Mouse (Mus musculus) Muller cell, postnatal 12 days (primary cell): ENCODE data around the gene Csrp1.

Experiments used
- DNase-seq: peaks from one replicate; pipeline ENCODE4 v3.0.0-alpha.2; 2015; ENCODE audit errors: inconsistent ontology term

Csrp1 gene

DNA sequence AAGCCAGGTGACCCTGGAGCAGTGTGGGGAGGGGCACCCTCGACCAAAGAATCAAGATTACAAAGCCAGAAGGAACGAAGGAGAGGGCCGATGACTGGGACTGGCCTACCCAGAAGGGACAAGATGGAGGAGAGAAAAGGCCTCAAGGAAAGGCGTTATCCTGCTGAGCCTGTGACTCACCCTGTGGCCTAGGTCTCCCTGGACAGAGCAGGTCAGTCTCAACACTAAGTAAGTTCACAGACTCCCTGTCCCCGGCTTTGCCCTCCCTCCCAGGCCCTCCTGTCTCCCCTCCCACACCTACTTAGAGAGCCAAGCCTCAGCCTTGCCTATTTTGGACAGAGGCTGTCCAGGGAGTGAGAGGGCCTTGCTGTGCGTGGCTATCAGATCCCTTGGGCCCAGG, at the start of gene Csrp1:
TSS of gene Csrp1 (plus strand) at position 79 of the 400 bp plus-strand sequence.
- DNase-seq = no peak

DNA sequence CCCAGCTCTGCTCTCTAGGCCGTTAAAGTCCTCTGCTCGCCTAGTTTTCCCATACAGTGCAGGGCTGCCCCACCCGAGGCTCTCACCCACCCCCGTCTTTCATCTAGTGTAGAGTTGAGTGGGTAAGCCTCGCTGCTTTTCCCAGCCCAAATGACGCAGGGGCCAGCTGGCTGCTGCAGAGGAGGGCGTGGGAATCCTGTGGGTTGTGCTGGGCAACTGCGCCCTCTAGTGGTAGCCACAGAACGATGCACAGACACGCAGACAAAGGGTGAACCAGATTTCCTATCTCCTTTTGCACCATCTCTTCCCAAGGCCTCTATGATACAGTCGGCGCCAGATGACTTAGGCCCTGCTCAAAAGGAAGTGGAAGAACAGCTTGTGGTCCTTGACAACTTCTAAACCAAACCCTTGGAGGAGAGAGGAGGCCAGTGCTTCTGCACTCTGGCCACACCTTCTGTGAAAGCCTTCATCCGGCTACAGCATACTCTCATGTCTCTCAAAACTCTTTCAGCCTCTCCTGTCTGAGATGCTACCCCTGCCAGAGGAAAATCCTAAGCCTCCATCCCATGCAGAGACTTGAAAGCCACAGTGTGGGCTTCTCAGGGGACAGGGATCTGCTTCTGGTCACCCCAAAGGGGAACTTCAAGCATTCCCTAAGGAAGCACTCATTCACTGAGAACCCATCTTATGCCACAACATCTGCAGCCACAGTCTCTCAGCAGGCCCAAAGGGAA, 49.3 kb upstream of the Csrp1 start:
- DNase-seq = peak; percentile 83

DNA sequence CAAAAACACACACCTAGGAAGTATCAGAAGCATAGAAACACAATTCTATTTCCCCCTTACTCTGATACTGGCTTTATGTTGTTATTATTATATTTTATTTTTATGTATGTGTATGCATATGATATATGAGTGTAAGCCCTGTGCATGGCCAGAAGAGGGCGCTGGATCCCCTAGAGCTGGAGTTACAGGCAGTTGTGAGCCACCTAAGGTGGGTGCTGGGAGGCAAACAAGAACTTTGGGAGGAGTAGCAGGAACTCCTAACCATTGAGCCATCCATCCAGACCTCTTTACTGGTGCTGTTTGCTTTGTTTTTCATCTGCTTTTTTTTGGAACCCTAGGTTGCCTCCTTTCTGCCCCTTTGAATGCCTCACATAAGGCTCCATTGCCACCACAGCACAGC, 48.5 kb upstream of the Csrp1 start:
- DNase-seq = no peak

DNA sequence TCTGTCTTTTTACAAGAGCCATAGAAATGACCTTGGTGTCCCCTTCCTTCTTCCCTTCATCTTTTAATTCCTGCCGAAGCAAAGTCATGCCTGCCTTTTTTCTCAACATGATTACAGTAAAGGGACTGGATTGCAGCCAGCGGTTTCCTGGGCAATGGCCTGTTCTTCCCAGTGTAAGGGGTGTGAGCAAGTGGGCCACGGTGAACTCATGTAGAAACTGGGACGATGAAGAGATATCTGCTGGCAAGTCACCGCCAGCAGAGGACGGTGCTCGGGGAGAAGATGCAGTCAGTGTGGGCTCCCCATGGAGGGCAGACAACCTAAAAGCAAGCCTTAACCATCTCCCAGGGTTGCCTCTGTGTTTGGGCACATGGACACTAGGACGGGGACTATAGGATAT, 47.9 kb upstream of the Csrp1 start:
- no peak for DNase-seq

DNA sequence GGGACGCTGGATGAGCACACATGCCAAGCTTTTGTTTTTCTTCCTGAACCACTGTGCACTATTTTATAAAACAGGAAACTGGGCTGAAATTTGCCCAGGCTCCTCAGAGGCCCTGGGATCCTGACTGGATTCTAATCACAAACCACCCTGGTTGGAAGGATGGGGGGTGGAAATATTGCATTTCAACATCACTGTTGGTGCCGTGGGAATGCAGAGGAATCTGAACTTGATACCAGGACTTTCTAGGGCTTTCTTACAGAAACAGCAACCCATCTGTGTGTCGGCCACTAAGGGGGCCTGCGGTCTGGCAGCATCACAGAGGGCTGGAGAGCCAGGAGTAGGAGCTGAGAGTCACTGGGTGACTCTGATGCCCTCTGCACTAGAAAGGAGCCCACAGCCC, 47.5 kb upstream of the Csrp1 start:
- DNase-seq = no peak

DNA sequence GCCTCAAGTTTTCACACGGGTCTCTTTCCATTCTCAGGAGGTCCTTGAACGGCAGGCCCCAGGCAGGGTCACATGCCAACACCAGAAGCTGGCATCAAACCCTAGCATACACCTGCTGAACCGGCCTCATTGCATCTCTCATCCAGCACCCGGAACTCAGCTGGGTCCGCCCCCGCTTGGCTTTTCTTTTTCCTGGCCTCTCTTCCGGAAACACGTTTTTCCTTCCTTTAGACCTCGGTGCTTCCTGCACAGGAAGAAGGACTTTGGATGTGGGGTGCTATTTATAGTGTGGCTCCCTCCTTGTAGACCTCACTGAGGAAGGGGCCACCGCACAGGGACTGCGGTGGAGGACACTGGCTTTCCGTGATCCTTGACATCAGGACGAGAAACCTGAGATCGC, 46.4 kb upstream of the Csrp1 start:
- no peak for DNase-seq

DNA sequence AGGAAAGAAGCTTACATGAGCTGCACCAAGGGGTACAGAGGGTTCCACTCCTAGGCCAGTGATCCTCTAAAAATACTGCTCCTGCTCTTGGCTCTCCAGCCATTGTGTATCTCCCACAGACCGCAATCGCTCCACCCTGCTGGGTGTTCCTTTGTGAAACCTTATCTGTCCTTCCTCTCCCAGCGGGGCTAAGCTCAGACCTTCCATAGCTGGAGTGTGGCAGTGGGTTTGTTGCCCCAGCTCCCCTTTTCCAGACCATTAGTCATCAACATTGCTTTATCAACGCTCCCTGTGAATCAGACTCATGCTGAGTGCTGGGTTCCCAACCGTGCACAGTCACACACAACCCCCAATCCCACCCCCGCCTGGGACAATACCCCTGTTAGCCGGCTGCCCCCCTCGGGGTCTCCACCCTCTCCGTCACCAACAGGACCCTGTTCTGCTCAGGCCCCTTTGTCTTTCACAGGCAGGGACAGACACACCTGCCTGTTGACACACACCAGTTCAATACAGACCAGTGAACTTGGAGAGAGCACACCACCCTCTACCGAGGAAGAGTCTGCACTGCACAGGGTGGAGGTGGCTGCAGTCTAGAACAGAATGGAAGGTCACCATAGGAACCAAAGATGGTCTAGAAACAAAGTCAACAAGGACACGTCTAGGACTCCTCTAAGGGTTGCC, 44.3 kb upstream of the Csrp1 start:
- no peak for DNase-seq

DNA sequence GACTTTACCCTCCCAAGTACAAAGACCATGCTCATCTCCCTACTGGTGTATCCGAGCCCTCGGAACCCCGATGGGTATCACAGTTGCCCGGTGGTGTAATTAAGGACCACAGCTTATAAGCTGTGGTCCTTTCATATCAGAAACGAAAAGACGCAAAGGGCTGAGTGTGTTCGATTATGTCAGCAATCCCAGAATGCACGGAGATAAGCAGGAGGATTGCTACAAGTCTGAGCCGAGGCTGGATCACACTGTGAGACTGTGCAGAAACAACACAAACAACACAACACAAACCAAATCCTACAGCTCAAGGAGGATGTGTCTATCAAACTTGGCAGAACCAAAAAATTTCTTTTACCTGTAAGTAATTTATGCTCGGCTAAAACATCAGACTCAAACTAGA, 43.6 kb upstream of the Csrp1 start:
- DNase-seq = no peak

DNA sequence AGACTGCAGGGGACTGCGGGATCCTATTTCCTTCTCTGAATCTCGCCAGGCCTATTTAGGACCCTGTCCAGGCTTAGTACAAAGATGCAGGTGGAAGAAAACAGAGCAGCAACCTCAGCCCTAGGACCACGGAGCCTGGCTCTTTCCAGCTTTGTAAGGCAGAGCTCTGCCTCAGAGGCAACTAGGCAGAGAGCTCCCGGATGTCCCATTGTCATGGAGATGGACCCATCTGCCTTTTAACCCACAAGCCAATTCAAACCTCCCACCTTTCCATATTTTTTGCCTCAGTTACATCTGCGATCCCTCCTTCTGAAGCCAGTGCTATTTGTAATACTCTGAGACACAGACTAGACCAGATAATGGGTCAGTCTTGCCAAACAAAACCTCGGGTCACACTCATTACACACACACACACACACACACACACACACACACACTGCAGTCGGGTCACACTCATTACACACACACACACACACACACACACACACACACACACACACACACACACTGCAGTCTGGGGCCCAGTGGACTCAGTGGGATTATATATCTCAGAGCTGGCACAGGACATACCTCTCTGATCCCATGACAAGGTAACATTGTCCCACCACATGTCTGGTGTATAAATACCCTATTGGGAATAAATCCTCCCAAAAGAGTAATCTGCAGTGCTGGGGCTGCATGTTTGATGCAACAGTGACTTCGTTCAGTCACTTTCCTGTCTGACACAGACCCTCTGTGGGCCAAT, 42.8 kb upstream of the Csrp1 start:
- DNase-seq = no peak

DNA sequence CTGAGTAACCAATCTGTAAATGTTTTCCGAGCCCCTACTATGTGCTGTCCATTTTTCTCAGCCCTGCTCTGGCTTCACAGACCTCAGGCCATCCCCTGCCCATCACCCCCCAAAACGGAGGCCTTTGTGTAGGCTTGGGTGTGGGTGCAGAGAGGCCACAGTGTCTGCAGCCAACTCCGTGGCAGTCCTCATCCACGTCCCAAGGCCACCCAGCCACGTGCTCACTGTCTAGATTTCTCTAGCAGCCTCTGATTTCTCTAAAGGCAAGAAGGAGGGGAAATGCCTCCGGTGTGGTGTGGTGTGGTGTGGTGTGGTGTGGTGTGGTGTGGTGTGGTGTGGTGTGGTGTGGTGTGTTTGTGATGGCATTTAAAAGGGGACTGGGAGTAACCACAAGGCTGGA, 41.7 kb upstream of the Csrp1 start:
- no peak for DNase-seq

DNA sequence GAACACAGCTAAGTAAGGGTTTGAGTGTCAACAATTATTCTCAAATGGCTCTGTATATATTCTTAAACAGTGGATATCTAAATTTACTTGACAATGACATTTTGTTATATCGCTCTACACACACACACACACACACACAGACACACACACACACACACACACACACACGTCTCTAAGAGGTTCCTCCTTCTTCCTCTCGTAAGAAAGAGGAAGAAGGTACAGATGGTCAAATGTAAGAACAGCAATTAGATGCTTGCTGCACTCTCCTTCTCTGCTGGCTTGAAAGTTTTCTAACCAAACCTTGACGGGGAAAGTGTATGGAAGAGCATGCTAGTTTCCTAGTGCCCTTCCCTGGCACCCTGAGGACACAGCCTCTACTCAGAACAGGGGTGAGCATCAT, 39.1 kb upstream of the Csrp1 start:
- DNase-seq = no peak

DNA sequence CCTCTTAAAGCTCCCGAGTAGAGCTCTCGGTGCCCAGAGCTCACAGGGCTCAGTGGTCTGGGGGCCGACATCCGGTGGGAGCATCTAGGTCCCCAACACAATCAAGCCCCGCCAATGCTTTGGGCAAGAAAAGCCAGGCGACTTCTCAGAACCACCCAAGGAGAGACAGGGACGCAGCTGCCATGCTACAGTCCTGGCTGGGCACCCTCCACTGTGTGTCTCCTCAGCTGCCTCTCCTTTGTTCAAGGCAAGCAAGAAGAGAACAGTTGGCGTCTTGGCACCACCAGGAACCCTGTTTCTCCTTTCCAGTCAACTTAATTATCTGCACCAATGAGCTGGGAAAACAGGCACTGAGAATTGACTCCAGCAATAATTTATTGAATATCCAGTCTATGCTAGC, 38.7 kb upstream of the Csrp1 start:
- peak; percentile 53 for DNase-seq

DNA sequence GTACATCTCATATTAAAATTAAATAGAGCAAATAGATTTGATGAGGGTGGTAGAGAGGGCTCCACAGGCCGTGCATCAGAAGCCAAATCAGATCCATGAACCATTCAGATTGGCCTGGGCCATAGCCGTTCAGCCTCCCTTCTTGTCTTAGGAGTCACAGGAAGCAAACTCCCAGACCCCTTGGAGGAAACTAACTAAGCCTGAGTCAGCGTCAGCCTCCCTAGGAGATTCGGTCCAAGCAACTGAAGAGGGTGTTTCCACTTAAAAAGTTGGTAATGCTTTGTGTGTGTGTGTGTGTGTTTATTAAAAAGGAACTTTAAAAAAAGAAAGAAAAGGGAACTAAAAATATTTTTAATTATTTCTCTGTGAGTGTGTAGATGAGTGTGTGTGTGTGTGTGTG, 35.0 kb upstream of the Csrp1 start:
- no peak for DNase-seq

DNA sequence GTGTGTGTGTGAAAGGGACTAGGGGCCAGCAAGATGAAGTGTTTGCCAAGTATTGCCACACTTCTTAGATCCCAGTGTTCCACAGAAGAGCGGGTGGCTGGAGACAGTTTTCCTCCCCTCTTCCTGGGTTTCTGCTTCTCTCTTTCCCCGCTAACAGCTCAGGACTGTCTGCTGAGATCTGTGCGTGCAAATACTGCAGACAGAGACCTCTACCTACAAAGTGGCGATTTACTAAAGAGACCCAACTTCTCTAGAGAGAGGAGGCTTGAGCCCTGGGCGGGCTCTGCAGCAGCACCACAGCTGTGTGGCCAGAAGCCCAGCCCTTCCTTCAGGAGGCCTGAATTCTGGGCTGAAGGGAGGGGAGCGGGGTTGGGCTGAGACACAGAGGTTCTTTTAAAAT, 34.5 kb upstream of the Csrp1 start:
- DNase-seq = no peak

DNA sequence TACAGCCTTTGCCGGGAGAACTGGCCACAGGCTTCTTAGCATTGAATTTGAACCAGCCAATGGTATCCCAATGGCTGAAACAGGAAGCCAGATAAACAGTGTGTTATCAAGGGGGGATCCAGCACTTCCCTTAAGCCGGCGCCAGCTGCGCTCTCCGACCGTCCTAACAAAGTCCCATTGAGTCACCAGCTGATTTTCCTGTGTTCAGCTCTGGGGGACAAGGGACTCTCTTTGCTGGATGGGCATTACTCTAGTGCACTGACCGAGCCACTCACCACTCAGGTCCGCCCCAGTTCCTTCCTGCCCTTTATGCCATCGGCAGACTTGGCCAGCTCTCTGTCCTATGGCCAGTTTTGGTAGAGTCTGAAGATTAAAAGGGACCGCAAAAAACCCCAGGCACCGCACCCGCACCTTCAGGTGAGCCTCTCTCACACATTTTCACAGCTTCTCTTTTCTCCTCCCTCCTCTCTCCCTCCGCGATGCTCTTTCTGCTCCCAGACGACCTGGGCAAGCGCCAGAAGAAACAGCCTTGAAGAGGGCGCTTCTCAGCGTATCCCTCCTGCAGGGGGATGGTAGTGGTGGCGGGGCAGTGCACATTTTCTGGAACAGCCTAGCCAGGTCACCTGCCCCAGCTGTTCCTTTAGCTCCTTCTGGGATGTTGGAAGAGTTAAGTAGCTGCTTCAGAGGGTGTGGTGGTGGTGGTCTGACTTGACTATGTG, 32.9 kb upstream of the Csrp1 start:
- DNase-seq = peak; percentile 60

DNA sequence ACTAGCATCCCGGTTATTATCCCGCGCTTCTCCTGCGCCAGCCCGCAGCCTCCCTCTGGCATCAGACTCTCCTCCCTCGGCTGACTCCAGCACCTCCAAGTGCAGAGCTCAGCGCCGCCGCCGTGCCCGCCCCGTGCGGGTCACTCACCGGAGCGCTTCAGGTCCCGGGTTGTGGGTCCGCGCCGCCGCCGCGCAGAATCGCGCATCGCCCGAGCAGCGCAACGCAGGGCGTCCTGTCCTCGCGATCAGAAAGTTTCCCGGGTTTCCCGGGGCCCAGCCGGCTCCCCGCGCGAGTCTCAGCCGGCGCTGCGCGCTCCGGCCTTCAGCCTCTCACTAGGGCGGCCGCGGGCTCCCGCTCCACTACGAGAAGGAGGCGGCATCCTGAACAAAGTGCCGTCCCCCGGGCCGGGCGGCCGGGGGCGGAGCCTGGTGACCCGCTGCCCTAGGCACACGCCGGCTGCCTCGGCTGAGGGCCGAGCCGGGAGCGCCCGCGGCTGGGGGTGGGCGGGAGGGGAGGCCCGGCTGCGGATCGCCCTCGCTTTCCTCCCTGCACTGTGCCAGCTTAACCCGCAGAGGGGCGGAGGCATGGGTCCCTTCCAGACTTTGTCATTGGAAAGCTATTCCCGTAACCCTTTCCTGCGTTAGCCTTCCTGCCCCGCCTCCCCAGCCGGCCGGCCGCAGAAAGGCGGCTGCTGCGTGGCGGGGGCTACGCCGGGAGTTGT, 31.9 kb upstream of the Csrp1 start:
- peak; percentile 98 for DNase-seq

DNA sequence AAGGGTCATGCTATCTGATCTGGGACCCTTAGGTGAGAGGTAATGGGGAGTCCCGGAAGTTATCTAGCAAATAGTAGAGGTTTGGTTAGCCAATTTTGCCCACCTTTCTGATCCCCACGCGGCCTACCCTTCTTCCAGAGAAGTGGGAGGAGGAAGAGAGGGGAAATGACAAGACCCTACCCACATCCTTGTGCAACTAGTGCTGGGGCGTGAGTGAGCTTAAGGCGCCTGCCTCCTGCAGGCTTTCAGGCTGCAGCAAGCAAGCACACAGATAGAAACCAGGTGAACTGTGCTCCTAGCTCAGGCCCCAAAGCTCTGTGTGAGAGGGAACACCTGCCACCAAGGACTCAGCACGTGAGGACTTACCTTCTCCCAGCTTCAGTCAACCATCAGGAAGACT, 31.2 kb upstream of the Csrp1 start:
- DNase-seq = no peak

DNA sequence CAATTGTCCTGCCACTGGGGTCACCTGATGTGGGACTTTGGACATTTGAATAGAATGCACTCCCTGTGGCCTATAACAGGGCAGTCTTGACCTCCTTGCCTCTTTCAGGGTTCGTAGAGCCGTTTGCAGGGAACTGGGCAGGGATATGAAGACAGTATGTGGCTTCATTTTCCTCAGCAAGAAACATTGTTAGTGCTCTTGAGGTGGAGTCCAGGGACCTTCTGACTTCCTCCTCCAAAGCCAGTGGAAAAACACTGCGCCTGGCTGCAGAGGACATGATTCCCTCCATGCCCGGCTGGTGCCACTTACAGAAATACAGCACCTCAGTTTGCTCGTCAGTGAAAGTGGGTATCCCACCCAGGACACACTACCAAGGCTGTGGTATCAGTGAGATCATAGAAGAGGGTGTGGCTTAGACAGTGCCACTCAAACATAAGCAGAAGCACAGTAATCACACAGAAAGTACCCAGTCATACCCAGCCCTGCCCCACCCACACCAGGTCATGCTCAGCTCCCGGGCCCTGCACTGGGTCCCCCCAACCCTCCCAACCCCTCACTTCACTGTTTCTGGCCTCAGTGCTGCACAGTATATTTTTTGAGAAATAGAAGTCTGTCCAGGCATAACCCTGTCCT, 29.0 kb upstream of the Csrp1 start:
- no peak for DNase-seq

DNA sequence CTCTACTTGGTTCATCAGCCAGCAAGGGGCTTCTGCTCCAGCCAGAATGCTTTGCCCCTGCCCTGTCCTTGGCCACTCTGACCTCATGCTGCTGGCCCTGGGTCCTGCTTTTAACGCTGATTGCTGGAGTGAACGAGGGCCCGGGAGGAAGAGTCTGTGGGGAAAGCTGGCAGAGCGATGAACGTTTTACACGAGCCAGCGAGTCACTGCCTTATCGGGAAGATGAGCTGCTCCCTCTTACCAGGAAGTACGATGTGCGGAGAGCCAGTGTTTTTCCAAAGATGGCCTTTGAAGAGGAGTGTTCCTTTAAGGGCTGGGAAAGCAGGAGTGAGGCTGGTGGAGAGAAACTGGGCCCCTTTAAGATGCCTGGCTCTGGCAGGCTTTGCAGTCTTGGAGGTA, 28.4 kb upstream of the Csrp1 start:
- no peak for DNase-seq

DNA sequence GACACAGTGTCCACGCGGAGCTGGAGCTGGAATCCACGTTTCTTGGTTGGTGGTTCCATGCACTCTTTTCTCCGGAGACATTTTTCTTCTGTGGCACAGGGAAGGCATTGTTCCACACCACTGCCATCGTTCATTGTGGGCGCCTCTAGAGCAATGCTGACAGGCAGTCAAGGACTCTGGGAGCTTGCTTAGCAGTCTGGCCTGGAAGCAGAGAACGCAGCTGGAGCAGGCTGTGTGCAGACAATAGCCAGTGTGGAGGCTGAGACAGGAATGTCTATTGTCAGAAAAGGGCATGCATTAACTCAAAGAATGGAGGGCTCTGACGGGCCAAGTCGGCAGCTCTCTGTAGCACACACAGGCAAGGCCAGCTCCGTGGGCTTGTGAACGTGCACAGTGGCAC, 25.7 kb upstream of the Csrp1 start:
- peak; percentile 72 for DNase-seq

DNA sequence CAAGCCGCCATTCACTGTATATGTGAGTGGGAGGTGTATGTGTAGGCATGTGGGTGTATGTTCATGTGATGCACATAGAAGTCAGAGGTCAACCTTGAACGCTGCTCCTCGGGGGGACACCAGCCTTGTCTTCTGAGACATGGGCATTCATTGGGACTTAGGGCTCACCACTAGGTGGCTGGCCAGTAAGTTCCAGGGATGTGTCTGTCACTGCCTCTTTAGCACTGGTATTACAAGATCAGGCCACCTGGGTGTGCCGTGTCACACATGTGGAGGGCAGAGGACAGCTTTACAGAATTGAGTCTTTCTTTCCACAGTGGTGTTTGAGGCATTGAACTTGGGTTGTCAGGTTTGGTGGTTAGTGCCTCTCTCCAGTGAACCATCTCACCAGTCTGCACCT, 22.4 kb upstream of the Csrp1 start:
- no peak for DNase-seq
